Mouse (Mus musculus) spleen, adult 10 weeks (tissue): ENCODE data around the gene Tph2. TPM values are rescaled to one million over a fixed set of nuclear protein-coding genes. Genes with fewer than 3 reads are reported as not detected.

Experiments used
- polyA plus RNA-seq: library from polyadenylated mRNA; stranded (reverse); fragments of 350-450 nt; fragmentation: Illumina TruSeq; extraction: RNeasy Lipid Tissue Mini Kit (QIAGEN cat#74804); gene quantifications from one replicate; pipeline ENCODE4 v1.2.3, GENCODE M21; 2015; ENCODE audit warnings: low replicate concordance; ENCODE audit not compliant: insufficient read depth

Gene Tph2
- polyA plus RNA-seq, result not detected

GRCm38 (mm10) chr10:115184697-115185096, at the start of gene Tph2:
Tph2 (minus strand) TSS chr10:115185022.

Other genes starting within 250 kb of the Tph2 start
- gene Tbc1d15, start 66.4 kb upstream of the Tph2 start, polyA plus RNA-seq, result 93.2 TPM
- 77.7 TPM for gene Rab21, start 130.6 kb upstream of the Tph2 start, polyA plus RNA-seq
- 36.5 TPM for gene Tmem19, start 177.5 kb upstream of the Tph2 start, polyA plus RNA-seq
- 20.1 TPM for gene Thap2, start 199.4 kb upstream of the Tph2 start, polyA plus RNA-seq
- gene Zfc3h1, start 199.9 kb upstream of the Tph2 start, polyA plus RNA-seq, result 232 TPM